Mouse (Mus musculus) stomach, embryonic 15.5 days (tissue): ENCODE measurements around the gene Fam163a. TPM values are rescaled to one million over a fixed set of nuclear protein-coding genes. Genes with fewer than 3 reads are reported as not detected.

Experiments
- ATAC-seq: fragments of 200-750 bp; cut with Nextera tagmentation; 2 replicates; pipeline ENCODE4 v1.8.0; 2017; ENCODE audit warnings: low read depth, moderate number of reproducible peaks, moderate TSS enrichment; ENCODE audit not compliant: insufficient read depth, low FRiP score
- H3K27ac ChIP-seq: fragments of 300-500 bp; sonication (generic); 2 replicates; pipeline ENCODE4 v1.5.1; 2015; ENCODE audit warnings: mild to moderate bottlenecking, inconsistent platforms
- H3K27me3 ChIP-seq: fragments of 300-500 bp; sonication (generic); replicated peaks from 2 replicates; pipeline ENCODE4 v1.6.1; 2015; ENCODE audit warnings: inconsistent platforms
- H3K36me3 ChIP-seq: fragments of 300-500 bp; sonication (generic); 2 replicates; pipeline ENCODE4 v1.6.1; 2015; ENCODE audit warnings: inconsistent platforms
- H3K4me1 ChIP-seq: fragments of 300-500 bp; sonication (generic); 2 replicates; pipeline ENCODE4 v1.6.1; 2015; ENCODE audit warnings: inconsistent platforms
- H3K4me2 ChIP-seq: fragments of 300-500 bp; sonication (generic); 2 replicates; pipeline ENCODE4 v1.6.1; 2015; ENCODE audit warnings: mild to moderate bottlenecking, inconsistent platforms
- H3K4me3 ChIP-seq: fragments of 300-500 bp; sonication (generic); replicated peaks from 2 replicates; pipeline ENCODE4 v1.5.1; 2015; ENCODE audit warnings: inconsistent platforms
- H3K9ac ChIP-seq: fragments of 300-500 bp; sonication (generic); 2 replicates; pipeline ENCODE4 v1.6.1; 2015; ENCODE audit warnings: inconsistent platforms
- H3K9me3 ChIP-seq: fragments of 300-500 bp; sonication (generic); 2 replicates; pipeline ENCODE4 v1.6.1; 2016; ENCODE audit warnings: inconsistent platforms
- WGBS: fragments of 180-500 bp; shearing (Covaris S2); methylation state at CpG from one replicate; pipeline ENCODE4 v1.1.7; 2015; 5-methylcytosine and 5-hydroxymethylcytosine counted together
- polyA plus RNA-seq: library from polyadenylated mRNA; unstranded; fragments of >200 nt; fragmentation: Nextera tagmentation; extraction: Ambion mirVana; gene quantifications from 2 replicates; pipeline ENCODE4 v1.2.1, GENCODE M21; 2015

Fam163a gene
- polyA plus RNA-seq, 1 experiment from 2014 or later: 4.7 TPM

DNA sequence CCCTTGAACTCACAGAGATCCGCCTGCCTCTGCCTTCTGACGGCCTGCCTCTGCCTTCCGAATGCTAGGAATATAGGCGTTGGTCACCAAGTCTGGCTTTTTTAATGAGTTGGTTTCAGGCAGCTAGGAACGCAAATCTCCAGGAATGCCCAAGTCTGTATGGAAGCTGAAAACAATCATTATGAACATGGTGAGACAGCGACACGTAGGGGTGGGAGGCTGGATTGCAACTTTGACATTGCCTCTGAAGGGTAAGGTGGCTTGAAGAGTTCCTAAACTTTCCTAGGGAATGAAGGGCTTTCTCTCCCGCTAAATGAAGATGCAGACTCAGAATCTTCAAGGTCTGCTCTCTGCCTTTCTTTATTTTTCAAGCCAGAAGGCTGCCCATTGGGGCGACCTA is 93.7 kb downstream of the Fam163a start:
- H3K36me3 ChIP-seq: no peaks in the 10 kb centered on the region
- H3K9ac ChIP-seq: no peak overlapping the region
- H3K4me2 ChIP-seq: no peak overlapping the region
- WGBS: 74% methylated on average over 9 of the region's 9 CpGs
- ATAC-seq: no peak
- no peak overlapping the region for H3K27ac ChIP-seq
- no peaks in the 10 kb centered on the region for H3K4me1 ChIP-seq
- H3K4me3 ChIP-seq: no peak overlapping the region
- H3K27me3 ChIP-seq: no peaks in the 10 kb centered on the region
- H3K9me3 ChIP-seq: no peaks in the 10 kb centered on the region

DNA sequence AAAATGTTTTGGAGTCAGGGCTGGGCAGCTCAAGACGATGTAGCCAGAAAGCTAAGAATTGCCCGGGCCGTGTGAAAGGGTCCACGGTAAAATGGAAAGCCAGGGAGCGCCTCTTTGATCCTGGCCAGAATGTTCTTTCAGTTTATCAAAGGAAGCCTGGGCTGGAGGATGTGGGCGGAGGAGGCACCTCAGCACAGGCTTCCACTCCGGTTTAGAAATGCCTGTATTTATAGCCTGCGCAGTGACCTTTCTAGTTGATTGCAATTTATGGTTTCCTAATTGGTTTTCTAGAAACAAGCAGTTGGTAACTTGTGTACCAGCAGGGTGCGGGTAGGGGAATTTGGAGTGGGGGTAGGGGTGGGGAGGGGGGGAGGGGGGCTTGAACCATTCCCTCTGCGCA is 96.4 kb downstream of the Fam163a start:
- Histone ChIP-seq H3K4me1 (no peaks in the 10 kb centered on the region), H3K4me2 (no peak overlapping the region), H3K9me3 (no peaks in the 10 kb centered on the region)

DNA sequence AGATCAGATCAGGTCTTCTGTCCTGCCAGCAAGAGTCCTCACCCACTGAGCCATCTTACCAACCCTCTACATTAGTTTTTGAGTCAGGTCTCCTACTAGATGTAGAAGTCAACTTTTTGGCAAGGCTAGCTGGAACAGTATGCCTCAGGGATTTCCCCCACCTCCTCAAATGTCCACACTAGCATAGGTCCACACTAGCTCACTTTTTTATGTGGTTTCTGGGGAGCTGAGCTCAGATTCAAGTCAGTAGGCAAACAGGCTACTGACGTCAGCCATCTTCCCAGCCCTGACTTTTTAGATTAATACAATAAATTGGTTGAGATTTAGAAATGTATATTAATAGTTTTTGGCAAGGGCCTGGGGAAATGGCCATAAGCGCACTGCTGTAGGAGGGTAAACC is 97.4 kb downstream of the Fam163a start:
- Histone ChIP-seq H3K9ac (no peak overlapping the region), H3K36me3 (no peaks in the 10 kb centered on the region), H3K27me3 (no peaks in the 10 kb centered on the region), H3K4me1 (no peaks in the 10 kb centered on the region), H3K9me3 (no peaks in the 10 kb centered on the region), H3K27ac (no peak overlapping the region), H3K4me3 (no peak overlapping the region), H3K4me2 (no peak overlapping the region)
- 69% methylated on average over 2 of the region's 2 CpGs for WGBS
- no peak for ATAC-seq

More for the DNA sequence above, 96.4 kb downstream of the Fam163a start:
- WGBS: 43% methylated on average over 10 of the region's 10 CpGs
- Histone ChIP-seq H3K4me3 (no peak overlapping the region), H3K36me3 (no peaks in the 10 kb centered on the region), H3K27me3 (no peaks in the 10 kb centered on the region), H3K9ac (no peak overlapping the region), H3K27ac (no peak overlapping the region)
- no peak for ATAC-seq

DNA sequence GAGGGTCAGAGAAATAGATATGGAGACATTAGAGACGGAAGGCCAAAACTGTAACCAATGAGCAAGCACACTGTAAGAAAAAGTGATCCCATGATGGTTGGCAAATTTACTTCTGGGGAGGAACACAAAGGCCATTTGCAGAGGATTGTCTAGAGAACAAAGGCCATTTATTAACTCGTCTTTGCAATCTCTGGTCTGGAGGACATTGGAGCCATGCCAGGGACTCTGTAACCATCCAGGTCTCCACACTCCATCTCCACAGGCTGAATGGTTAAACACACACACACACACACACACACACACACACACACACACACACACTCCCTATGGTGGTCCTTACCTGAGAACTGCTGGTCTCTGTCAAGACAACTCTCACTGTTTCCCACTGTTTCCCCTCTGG is 99.4 kb downstream of the Fam163a start:
- Histone ChIP-seq H3K9me3 (no peaks in the 10 kb centered on the region), H3K4me1 (no peaks in the 10 kb centered on the region), H3K9ac (no peak overlapping the region), H3K27me3 (no peaks in the 10 kb centered on the region), H3K4me3 (no peak overlapping the region), H3K36me3 (no peaks in the 10 kb centered on the region), H3K27ac (no peak overlapping the region), H3K4me2 (no peak overlapping the region)
- 72% methylated on average over 2 of the region's 2 CpGs for WGBS
- no peak for ATAC-seq

DNA sequence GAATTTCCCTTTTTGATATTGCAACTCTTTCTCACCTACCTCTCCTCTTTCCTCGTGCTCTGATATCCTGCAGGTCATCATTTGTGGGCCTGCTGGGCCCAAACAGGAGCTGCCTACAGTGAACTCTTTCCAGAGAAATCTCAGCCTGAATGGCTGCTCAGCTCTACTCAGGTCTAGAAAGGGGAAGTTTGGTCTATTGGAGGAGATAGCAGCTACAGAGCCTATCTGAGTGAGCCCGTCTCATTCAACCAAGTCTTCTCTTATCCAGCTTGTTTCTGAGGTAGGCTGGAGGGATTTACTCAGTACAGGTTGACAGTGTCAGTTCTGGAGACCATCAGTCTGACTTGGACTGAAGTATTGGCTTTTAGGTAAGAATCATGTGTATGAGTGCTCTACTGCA is 101.1 kb downstream of the Fam163a start:
- H3K36me3 ChIP-seq: no peaks in the 10 kb centered on the region
- no peaks in the 10 kb centered on the region for H3K9me3 ChIP-seq
- no peak overlapping the region for H3K9ac ChIP-seq
- no peaks in the 10 kb centered on the region for H3K27me3 ChIP-seq
- H3K4me3 ChIP-seq: no peak overlapping the region
- WGBS: 91% methylated on average over 2 of the region's 2 CpGs
- no peak overlapping the region for H3K27ac ChIP-seq
- no peak overlapping the region for H3K4me2 ChIP-seq
- no peak for ATAC-seq
- no peaks in the 10 kb centered on the region for H3K4me1 ChIP-seq

DNA sequence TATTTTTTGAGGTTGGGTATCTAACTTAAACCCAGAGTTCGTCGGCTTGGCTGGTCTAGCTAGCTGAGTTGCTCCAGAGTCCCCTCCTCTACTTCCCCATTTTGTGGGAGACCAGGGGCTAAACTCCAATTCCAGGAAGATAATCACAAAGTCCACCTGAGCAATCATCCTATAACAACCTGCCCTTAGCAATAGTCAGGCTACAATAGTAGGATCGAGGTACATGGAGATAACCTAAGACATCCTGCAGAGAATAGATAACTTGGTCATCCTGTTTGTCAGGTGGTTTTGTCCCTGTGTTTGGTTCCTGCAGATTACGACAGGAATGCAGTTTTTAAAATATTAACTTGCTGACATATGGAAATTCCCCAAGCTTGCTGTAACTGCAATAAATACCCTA is 113.0 kb downstream of the Fam163a start:
- ATAC-seq: no peak
- H3K4me3 ChIP-seq: no peak overlapping the region
- 66% methylated on average over 4 of the region's 4 CpGs for WGBS

DNA sequence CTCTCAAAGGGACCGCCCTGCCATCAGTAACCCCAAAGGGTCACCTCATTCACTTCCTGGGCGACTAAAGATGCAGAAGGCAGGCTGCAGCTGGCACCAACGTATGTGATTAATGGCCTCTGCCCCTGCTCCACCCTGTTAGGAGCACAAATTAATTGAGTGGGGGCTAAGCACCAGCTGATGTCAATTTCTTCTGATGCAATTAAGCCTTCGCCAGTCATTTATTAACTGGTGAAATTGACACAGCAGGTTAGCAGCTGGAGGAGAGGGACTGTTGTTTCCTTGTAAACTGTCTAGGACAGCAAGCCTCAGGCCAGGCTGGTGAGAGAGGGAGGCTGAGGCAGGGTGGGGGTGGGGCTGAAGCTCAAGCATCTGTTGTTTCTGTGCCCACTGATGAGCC is 114.8 kb downstream of the Fam163a start:
- no peak for ATAC-seq
- H3K4me2 ChIP-seq: no peak overlapping the region
- no peak overlapping the region for H3K4me3 ChIP-seq
- H3K27me3 ChIP-seq: no peaks in the 10 kb centered on the region
- H3K9me3 ChIP-seq: no peaks in the 10 kb centered on the region
- H3K9ac ChIP-seq: no peak overlapping the region
- no peaks in the 10 kb centered on the region for H3K4me1 ChIP-seq
- WGBS: 53% methylated on average over 4 of the region's 4 CpGs
- H3K36me3 ChIP-seq: no peaks in the 10 kb centered on the region
- no peak overlapping the region for H3K27ac ChIP-seq

More for the DNA sequence above, 113.0 kb downstream of the Fam163a start:
- no peaks in the 10 kb centered on the region for H3K9me3 ChIP-seq
- no peak overlapping the region for H3K9ac ChIP-seq
- no peak overlapping the region for H3K4me2 ChIP-seq
- H3K27me3 ChIP-seq: no peaks in the 10 kb centered on the region
- no peaks in the 10 kb centered on the region for H3K36me3 ChIP-seq
- no peak overlapping the region for H3K27ac ChIP-seq
- H3K4me1 ChIP-seq: no peaks in the 10 kb centered on the region

DNA sequence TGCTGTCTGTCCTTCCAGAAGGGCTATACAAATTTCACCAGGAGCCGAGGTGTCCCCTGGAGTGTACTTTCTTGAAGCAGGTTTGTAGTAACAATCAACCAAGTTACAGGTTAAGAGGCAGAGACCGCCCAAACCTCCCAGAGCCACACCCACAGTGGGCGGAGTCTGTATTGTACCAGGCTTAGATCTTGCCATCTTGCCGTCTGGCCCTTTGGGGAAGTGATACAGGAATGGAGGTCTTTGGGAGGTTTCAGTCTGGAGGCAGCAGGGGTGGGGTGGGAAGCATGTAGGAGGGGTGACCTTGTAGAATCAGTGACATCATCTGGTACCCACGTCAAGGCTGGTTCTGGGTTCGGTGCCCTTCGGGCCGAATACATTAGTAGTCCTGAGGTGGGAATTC is 115.3 kb downstream of the Fam163a start:
- Histone ChIP-seq H3K4me1 (no peaks in the 10 kb centered on the region), H3K27me3 (no peaks in the 10 kb centered on the region), H3K9me3 (no peaks in the 10 kb centered on the region), H3K4me2 (no peak overlapping the region), H3K36me3 (no peaks in the 10 kb centered on the region), H3K9ac (no peak overlapping the region), H3K4me3 (no peak overlapping the region), H3K27ac (no peak overlapping the region)
- WGBS: 74% methylated on average over 8 of the region's 8 CpGs
- no peak for ATAC-seq

DNA sequence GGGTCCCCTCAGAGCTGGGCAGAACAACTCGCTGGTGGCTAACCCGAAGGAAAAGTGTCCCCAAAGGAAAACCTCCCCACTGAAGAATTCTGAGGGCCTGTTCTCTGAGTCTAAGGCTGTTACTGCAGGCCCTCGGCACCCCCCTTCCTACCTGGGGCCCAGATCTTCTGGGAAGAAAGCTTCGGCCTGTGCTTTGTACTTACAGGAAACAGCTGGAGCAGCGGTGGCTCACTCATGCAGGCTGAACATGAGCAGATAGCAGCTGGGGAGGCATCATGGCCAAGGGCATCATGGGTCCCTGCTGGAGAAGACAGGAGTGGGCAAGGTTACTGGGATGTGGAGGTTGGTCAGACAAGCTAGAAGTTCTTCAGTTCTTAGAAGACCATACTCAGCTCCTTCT is 117.2 kb downstream of the Fam163a start:
- no peaks in the 10 kb centered on the region for H3K9me3 ChIP-seq
- ATAC-seq: no peak
- no peaks in the 10 kb centered on the region for H3K4me1 ChIP-seq
- H3K27ac ChIP-seq: no peak overlapping the region
- no peak overlapping the region for H3K9ac ChIP-seq
- no peak overlapping the region for H3K4me3 ChIP-seq
- no peak overlapping the region for H3K4me2 ChIP-seq
- no peaks in the 10 kb centered on the region for H3K27me3 ChIP-seq
- WGBS: 69% methylated on average over 5 of the region's 5 CpGs
- H3K36me3 ChIP-seq: no peaks in the 10 kb centered on the region

DNA sequence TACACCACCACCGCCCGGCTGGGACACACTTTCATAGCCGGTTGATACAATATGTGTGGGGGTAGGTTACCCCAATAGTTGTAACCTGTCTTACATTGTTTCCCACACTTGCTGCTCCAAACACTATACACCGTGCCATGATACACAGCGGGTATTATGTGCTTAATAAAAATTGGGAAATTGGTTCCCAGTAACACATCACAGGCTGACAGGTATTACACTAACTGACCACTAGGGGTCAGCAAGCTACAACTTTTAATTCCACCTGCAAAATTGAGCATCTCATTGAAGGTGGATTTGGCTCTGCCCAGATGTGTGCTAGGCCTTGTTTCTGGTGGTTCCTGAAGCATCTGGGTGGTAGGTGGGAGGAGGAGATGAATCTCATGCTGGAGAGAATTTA is 119.1 kb downstream of the Fam163a start:
- 60% methylated on average over 5 of the region's 5 CpGs for WGBS
- Histone ChIP-seq H3K4me1 (no peaks in the 10 kb centered on the region), H3K36me3 (no peaks in the 10 kb centered on the region), H3K4me3 (no peak overlapping the region), H3K4me2 (no peak overlapping the region), H3K9ac (no peak overlapping the region), H3K27ac (no peak overlapping the region), H3K9me3 (no peaks in the 10 kb centered on the region), H3K27me3 (no peaks in the 10 kb centered on the region)
- no peak for ATAC-seq

DNA sequence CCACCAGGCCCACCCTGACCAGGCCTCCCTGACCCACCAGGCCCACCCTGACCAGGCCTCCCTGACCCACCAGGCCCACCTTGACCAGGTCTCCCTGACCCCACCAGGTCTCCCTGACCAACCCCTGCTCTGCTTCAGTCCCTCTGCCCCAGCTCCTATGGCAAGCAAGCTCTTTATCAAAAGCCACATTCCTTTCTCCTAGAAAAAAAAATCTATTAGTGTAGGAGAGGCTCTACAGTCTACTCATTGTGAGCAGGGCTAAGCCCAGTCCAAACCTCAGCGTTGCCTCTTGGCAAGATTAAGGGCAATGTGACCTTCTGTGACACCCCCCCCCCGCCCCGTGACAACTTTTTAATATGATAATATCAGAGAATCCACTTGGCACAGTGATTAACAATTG is 120.2 kb downstream of the Fam163a start:
- H3K4me3 ChIP-seq: no peak overlapping the region
- WGBS: 63% methylated on average over 3 of the region's 3 CpGs
- no peak overlapping the region for H3K9ac ChIP-seq
- H3K4me2 ChIP-seq: no peak overlapping the region
- H3K4me1 ChIP-seq: no peaks in the 10 kb centered on the region
- ATAC-seq: no peak
- no peaks in the 10 kb centered on the region for H3K36me3 ChIP-seq
- no peaks in the 10 kb centered on the region for H3K27me3 ChIP-seq
- no peaks in the 10 kb centered on the region for H3K9me3 ChIP-seq
- H3K27ac ChIP-seq: no peak overlapping the region

DNA sequence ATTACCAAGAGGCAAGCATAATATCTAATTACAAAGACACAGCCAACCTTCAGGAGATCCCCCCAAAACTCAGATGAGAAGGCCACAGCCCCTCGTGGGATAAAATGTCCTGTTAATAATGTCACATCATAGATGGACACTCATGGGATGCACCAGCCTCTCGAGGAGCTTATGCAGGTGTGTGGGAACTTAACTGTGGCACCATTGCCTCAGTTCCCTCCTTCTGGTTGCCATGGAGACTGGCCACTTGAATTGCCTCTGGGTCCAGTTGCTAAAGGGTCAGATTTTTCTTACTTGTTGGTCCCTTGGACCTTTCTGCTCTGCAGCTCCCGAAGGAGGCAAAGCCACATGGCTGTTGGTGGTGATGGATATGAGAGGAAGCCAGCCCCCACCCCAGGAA is 127.2 kb downstream of the Fam163a start:
- Histone ChIP-seq H3K9ac (no peak overlapping the region), H3K36me3 (no peaks in the 10 kb centered on the region), H3K27ac (no peak overlapping the region), H3K4me1 (0 out of 2 replicates have a peak, but pooled peaks cover 6% of the 10 kb centered on the region), H3K27me3 (no peaks in the 10 kb centered on the region), H3K4me2 (no peak overlapping the region), H3K9me3 (no peaks in the 10 kb centered on the region), H3K4me3 (no peak overlapping the region)
- ATAC-seq: no peak
- WGBS: 65% methylated on average over 3 of the region's 3 CpGs

DNA sequence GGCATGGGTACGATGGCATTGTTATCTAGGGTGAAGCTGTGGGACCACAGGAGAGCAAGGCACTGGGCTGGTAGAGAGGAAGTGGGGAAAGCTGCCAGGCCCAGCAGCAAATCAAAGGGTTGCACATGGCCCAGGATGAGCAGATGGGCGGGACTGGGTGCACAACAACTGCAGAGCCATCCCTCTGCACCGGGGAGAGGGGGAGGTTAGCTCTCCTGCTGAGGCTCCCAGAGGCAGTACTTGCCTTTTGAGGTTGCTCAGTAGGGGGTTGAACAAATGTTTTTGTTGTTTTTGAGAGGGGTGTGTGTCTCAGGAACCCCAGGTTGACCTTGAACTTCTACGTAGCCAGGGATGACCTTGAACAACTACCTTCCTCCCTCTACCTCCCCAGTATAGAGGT is 128.4 kb downstream of the Fam163a start:
- Histone ChIP-seq H3K9me3 (no peaks in the 10 kb centered on the region), H3K4me1 (0 out of 2 replicates have a peak, but pooled peaks cover 6% of the 10 kb centered on the region), H3K4me3 (no peak overlapping the region), H3K27me3 (no peaks in the 10 kb centered on the region), H3K36me3 (no peaks in the 10 kb centered on the region), H3K4me2 (no peak overlapping the region), H3K9ac (no peak overlapping the region), H3K27ac (no peak overlapping the region)
- 51% methylated on average over 4 of the region's 4 CpGs for WGBS
- no peak for ATAC-seq
